In genomic region chr2:11044727-11045274, GRCm38 (mm10) we compare ENCODE assay signal across 19 mouse cellular contexts.
DNase-seq lines count a peak whose midpoint lies in the region; ATAC-seq and TF ChIP-seq lines count a peak whose summit lies in the region.
"Had no signal": no experiment of that assay in that cellular context is flagged by ENCODE, and none has a peak within 500 bp of the region (broad histone marks: within the 10 kb centered on the region; RNA-seq: fewer than 3 reads in every experiment).

No protein-coding gene starts in this region.

- H3K4me3 ChIP-seq in forebrain, embryonic 13.5 days: no peak overlapping the region
- no peak overlapping the region for H3K4me3 ChIP-seq in forebrain, postnatal 0 days (ENCODE audit: low read depth, low read length)
- no peak overlapping the region for H3K4me3 ChIP-seq in hindbrain, embryonic 14.5 days (replicated peaks; ENCODE audit: low read length)
- H3K4me3 ChIP-seq: embryonic facial prominence, embryonic 10.5 days; heart, embryonic 13.5 days had no signal

- 30% methylated on average over 3 of the region's 3 CpGs for WGBS in forebrain, embryonic 13.5 days
- WGBS in forebrain, postnatal 0 days: 18% methylated on average over 3 of the region's 3 CpGs
- WGBS in hindbrain, embryonic 14.5 days: 69% methylated on average over 3 of the region's 3 CpGs

- ATAC-seq in forebrain, embryonic 13.5 days: peak; percentile 92
- peak; percentile 45 for ATAC-seq in forebrain, postnatal 0 days
- no peak for ATAC-seq in granulocyte monocyte progenitor cell, adult 5-6 weeks (replicated peaks; ENCODE audit: poor library complexity, severe bottlenecking)
- no peak for ATAC-seq in hindbrain, embryonic 14.5 days (ENCODE audit: low FRiP score)
- ATAC-seq: activated CD4-positive, CD25-positive, alpha-beta regulatory T cell, adult 4 months; hindbrain, embryonic 16.5 days; inflammation-experienced regulatory T-cells, adult 6 months; intestine, postnatal 0 days had no signal

- TF ChIP-seq CTCF in forebrain, postnatal 0 days (IDR thresholded peaks at IDR 0.05; ENCODE audit: low read depth): no peak

- H3K4me1 ChIP-seq in forebrain, embryonic 13.5 days: no peaks in the 10 kb centered on the region
- H3K4me1 ChIP-seq in forebrain, postnatal 0 days (ENCODE audit: insufficient read depth): no peaks in the 10 kb centered on the region
- H3K4me1 ChIP-seq in hindbrain, embryonic 14.5 days (replicated peaks; ENCODE audit: control insufficient read depth, insufficient read depth, low read length): no peaks in the 10 kb centered on the region
- H3K4me1 ChIP-seq: embryonic facial prominence, embryonic 10.5 days; heart, embryonic 13.5 days had no signal

- no peak overlapping the region for H3K27ac ChIP-seq in forebrain, embryonic 13.5 days
- no peak overlapping the region for H3K27ac ChIP-seq in forebrain, postnatal 0 days (ENCODE audit: low read depth, low read length)
- no peak overlapping the region for H3K27ac ChIP-seq in hindbrain, embryonic 14.5 days
- H3K27ac ChIP-seq: embryonic facial prominence, embryonic 10.5 days; heart, embryonic 13.5 days had no signal

- no peak overlapping the region for H3K4me2 ChIP-seq in forebrain, embryonic 13.5 days
- H3K4me2 ChIP-seq in forebrain, postnatal 0 days (ENCODE audit: low read depth): no peak overlapping the region
- H3K4me2 ChIP-seq in hindbrain, embryonic 14.5 days (replicated peaks): no peak overlapping the region
- H3K4me2 ChIP-seq: heart, embryonic 13.5 days had no signal

- no peaks in the 10 kb centered on the region for H3K27me3 ChIP-seq in forebrain, embryonic 13.5 days
- H3K27me3 ChIP-seq in forebrain, postnatal 0 days (ENCODE audit: insufficient read depth, low read length): no peaks in the 10 kb centered on the region
- no peaks in the 10 kb centered on the region for H3K27me3 ChIP-seq in hindbrain, embryonic 14.5 days (ENCODE audit: control insufficient read depth, insufficient read depth, low read length)
- H3K27me3 ChIP-seq: CH12.LX; heart, embryonic 13.5 days had no signal

- no peaks in the 10 kb centered on the region for H3K36me3 ChIP-seq in forebrain, embryonic 13.5 days (ENCODE audit: poor library complexity, severe bottlenecking)
- H3K36me3 ChIP-seq in forebrain, postnatal 0 days (ENCODE audit: insufficient read depth): no peaks in the 10 kb centered on the region
- H3K36me3 ChIP-seq in hindbrain, embryonic 14.5 days (replicated peaks; ENCODE audit: control insufficient read depth, insufficient read depth): no peaks in the 10 kb centered on the region
- H3K36me3 ChIP-seq: embryonic facial prominence, embryonic 10.5 days; heart, embryonic 13.5 days had no signal

- peak; percentile 12 for DNase-seq in ES-CJ7 (ENCODE audit: low read depth, low spot score)
- peak; percentile 35 for DNase-seq in R1 (ENCODE audit: low read depth, low spot score)
- DNase-seq in forebrain, postnatal 0 days: no peak
- no peak for DNase-seq in hindbrain, embryonic 14.5 days (ENCODE audit: low spot score)
- DNase-seq: adrenal gland, postnatal 14 days; cerebellum, adult 2 months; cerebellum, postnatal 10 days; gastrocnemius, postnatal 14 days; heart, adult 11 months; heart, postnatal 36 days had no signal

- H3K9ac ChIP-seq in forebrain, embryonic 13.5 days: no peak overlapping the region
- no peak overlapping the region for H3K9ac ChIP-seq in forebrain, postnatal 0 days
- no peak overlapping the region for H3K9ac ChIP-seq in hindbrain, embryonic 14.5 days
- H3K9ac ChIP-seq: heart, embryonic 13.5 days had no signal

- H3K9me3 ChIP-seq in forebrain, embryonic 13.5 days (replicated peaks): peaks cover 5% of the 10 kb centered on the region; the same call in 1 of the 2 replicates
- no peaks in the 10 kb centered on the region for H3K9me3 ChIP-seq in forebrain, postnatal 0 days (ENCODE audit: low read length)
- no peaks in the 10 kb centered on the region for H3K9me3 ChIP-seq in hindbrain, embryonic 14.5 days (ENCODE audit: control insufficient read depth, low read length)
- H3K9me3 ChIP-seq: embryonic facial prominence, embryonic 10.5 days had no signal

Comparison
In these comparisons a context has a peak if more than half of its experiments do, and no peak if none do; other contexts are left out.
1. DNase-seq: peak in ES-CJ7 (single experiment) and R1 (single experiment); none in forebrain, postnatal 0 days (single experiment) and hindbrain, embryonic 14.5 days (single experiment).
2. ATAC-seq: peak in forebrain, embryonic 13.5 days (single experiment) and forebrain, postnatal 0 days (single experiment); none in granulocyte monocyte progenitor cell, adult 5-6 weeks (single experiment) and hindbrain, embryonic 14.5 days (single experiment).